Mouse (Mus musculus) thymus, postnatal 10 days (tissue): Measurements from ENCODE around the gene Madcam1.
"Not testable (repeated sequence)": the region's sequence is repeated elsewhere in the genome, so short reads cannot be mapped to it uniquely, and the experiment has no call there.

ENCODE experiments used
- DNase-seq, 2 experiments: peaks; one replicate each; pipeline ENCODE4 v3.0.0; 2021; ENCODE audit warnings: low spot score in 2 of 2

The Madcam1 gene

DNA sequence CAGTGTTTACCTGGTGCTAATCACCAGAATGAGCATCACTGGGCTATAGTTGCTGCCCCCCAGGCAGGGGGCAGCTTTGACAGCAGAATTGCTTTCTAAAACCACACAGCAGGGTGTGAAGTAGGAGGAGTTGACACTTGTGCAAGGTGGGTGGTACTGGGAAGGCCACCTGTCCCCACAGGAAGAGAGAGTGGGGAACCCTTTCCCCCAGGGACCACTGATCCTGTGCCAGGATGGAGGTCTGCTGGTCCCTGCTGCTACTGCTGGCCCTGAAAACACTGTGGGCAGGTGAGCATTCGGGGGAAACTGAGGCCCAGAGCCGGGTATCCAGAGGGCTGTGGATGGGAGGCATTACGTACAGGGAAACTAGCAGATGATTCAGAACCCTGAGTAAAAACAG, 24.8 kb downstream of the Madcam1 start:
- DNase-seq, result no peak

GRCm38 (mm10) chr10:79691986-79692548, 27.7 kb downstream of the Madcam1 start:
- no peak for DNase-seq

DNA sequence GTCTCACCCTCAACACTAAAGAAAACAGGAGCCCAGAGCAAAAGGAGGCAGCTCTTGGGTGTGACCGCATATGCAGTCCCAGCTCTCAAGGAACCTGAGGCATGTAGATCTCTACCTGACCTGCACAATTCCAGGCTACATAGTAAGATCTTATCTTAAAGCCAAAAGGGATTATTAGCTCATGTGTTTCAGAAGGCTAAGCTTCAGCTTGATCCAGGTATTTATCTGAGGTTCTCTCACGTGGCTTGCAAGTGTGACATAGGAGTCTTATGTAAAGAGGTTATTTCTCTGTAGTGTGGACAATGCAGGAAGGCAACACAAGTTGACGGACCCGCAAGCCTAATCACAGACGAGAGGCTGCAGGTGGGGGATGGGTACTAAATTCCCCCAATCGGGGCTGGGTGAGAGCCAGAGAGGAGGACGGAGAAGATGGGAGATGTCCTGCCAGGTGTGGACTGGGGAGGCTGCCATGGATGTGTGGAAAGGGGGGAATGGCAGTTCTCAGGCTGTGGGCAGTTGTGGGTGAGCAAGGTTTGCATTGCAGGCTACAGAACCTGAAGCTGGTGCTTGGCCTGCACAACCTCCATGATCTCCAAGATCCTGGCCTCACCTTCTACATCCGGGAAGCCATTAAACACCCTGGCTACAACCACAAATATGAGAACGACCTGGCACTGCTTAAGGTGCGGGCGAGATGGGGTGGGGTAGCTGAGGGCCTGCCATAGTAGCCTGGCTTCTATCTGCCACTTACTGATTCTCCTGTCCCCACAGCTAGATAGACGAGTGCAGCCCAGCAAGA, 29.4 kb downstream of the Madcam1 start:
- DNase-seq, result no peak

DNA sequence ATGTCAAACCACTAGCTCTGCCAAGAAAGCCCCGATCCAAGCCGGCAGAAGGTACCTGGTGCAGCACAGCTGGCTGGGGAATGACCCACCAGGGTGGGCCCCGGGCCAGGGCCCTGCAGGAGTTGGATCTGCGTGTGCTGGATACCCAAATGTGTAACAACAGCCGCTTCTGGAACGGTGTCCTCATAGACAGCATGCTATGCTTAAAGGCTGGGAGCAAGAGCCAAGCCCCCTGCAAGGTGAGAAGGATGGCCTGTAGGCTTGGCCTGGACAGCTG, 30.0 kb downstream of the Madcam1 start:
- DNase-seq, result no peak

GRCm38 (mm10) chr10:79695231-79696128, 31.1 kb downstream of the Madcam1 start:
- DNase-seq, result peak; percentile 45 to 84

- no peak for DNase-seq
Measured at GRCm38 (mm10) chr10:79696129-79696651, 31.8 kb downstream of the Madcam1 start.

- DNase-seq, result no peak
Measured at GRCm38 (mm10) chr10:79697916-79698315, 33.6 kb downstream of the Madcam1 start.

- DNase-seq, result no peak
Measured at GRCm38 (mm10) chr10:79698459-79698858, 34.1 kb downstream of the Madcam1 start.

DNA sequence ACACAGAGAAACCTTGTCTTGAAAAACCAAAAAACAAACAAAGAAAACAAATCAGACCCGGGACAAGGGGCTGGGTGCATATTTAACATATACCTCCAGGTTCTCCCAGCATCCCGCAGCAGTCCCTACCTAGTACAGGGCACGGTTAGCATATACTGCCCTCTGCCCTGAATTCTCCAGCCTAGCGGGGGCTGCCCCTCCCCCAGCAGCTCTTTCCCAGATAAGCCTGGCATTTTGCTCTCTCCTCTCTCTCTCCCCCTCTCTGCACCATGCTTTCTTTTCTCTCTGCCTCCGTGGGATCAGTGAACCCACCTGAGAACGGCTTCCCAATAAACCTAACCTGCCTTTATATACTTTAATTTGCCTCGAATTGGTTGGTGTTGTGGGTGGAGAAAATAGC, 36.3 kb downstream of the Madcam1 start:
- DNase-seq, result no peak

DNA sequence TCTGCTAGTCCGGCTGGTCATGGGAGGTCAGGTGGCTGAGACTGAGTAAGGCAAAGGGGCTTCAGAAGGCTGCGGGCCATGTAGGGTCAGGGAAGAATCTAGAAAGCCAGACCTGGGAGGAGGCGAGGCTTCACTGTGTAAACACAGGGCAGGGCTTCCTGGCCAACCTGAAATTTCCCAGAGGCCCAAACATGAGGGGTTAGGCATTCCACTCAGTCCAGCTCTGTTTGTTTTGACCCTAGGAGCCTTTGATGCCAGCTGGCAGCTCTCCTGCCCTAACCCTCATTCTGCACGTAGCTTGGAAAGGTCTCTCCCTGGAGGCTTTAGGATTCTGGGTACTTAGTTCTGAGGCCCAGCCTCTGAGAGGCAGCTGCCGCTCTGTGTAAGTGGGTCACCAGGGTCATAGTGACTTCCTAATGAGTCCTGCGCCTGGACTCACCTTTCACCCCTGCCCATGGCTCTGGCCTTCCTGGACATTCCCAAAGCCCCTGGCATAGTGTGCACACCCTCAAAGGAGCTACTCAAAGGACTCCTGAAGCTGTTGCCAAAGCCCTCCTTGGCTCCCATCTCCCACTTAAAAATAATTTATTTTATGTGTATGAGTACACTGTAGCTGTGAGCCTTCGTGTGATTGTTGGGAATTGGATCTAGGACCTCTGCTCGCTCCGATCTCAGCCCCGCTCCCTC, 37.2 kb downstream of the Madcam1 start:
- DNase-seq, result no peak

- not testable (repeated sequence) for DNase-seq
Measured at GRCm38 (mm10) chr10:79702970-79703369, 38.6 kb downstream of the Madcam1 start.

- DNase-seq, result no peak
Measured at GRCm38 (mm10) chr10:79703541-79703940, 39.2 kb downstream of the Madcam1 start.

GRCm38 (mm10) chr10:79704065-79704969, 40.0 kb downstream of the Madcam1 start, which contains the start of gene Bsg:
Bsg (plus strand) TSS chr10:79704491.
- peak; percentile 96 to 97 for DNase-seq

DNA sequence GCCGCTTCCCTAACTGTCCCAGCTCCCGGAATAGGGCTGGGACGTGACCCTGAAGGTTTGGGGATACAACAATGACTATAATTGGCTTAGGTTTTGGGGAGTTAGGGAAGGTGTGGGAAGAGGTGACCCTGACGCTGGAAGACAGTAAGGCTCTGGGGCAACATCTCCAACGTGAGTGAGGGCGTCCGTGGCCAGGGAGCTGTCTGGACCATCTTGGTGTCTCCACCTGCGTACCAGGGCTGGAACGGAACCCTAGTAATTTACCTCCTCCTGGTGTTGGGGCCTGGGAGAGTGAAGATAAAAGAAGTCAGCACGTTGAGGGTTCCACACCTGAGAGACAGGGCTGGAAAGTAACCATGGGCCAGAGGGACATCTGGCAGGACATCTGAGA, 40.6 kb downstream of the Madcam1 start:
- DNase-seq, result no peak

DNA sequence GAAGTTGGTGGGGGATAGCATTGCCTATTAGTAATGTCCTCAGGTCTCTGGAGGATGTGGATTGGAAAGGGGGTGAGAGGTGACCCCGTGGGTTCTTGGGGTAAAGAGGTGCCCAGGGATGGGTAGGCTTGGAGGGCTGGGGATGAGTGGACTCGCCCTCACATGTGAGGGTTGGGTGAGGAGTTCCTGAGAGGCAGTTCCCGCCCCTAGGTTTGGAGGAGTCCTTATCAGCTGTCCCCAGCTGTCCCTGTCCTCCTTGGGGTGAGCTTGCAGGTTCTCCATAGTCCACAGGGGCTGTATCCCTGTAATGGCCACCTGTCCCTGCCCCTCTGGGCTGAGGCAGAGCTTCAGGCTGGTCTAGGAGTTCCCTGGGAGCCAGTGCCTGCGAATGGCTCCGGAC, 41.6 kb downstream of the Madcam1 start:
- DNase-seq, result no peak

DNA sequence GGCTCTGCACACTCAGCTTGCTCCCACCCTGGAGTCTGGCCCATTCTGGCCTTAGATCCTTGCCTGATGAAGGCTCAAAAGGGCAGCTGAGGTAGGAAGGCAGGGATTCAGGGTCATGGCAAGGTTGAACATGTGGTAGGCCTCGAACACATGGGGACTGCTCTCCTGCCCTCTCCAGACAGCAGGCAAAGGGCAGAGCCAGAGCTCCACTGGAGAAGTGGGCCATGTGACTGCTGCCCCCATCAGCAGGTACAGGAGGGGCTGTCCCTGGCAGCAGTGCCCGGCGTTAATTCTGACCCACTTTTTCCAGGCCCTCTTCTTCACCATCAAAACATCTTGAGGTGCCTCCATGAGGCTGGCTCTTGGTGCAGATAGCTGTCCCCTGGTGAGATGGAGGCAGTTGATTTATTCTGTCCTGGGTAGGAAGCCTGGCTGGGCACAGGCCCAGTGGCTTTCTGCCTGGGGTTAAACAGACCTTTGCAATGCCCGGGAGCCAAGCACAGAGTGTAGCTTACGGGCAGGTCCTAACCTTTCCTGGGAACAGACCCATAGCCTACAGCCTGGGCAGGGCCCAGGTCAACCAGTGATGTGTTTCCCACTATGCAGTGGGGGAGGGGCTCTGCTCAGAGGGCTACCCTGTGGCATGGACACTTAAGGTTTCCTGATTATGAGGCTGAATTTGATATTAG, 42.2 kb downstream of the Madcam1 start:
- no peak for DNase-seq

DNA sequence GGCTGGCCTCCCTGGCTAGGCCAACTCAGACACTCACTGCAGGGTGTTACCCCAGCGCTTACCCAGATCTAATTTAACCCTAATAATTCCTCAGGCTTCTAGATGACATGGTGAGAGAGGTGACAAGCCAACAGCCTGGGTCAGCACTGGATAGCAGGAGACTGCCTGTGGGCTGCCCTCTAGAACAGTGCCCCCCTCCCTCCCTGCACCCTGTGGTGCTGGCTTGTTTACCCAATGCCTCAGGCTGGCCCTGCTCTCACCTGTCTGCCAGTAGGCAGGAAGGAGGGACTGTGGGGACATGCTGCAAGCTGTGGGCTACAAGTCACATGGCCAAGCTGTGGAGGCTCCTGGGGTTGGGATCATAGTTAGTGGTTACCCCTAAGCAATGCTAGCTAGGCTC, 42.8 kb downstream of the Madcam1 start:
- no peak for DNase-seq

DNA sequence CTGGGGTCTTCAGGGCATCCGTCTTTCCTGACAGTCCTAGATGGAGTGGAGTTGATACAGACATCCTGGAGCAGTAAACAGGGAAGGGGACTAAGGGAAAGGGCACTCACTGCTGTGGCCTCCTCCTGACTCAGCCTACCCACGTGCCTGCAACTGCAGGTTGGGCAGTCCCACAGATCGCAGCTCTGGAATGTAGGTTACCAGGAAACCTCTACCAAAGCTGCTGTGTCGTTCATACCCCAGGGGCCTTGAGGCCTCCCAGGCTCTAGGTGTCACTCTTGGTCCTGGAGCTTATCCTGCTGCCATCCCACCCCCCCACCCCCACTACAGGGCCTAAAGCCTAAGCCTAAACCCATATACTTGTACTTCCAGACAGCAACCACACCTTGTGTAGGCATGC, 43.4 kb downstream of the Madcam1 start:
- DNase-seq, result no peak

DNA sequence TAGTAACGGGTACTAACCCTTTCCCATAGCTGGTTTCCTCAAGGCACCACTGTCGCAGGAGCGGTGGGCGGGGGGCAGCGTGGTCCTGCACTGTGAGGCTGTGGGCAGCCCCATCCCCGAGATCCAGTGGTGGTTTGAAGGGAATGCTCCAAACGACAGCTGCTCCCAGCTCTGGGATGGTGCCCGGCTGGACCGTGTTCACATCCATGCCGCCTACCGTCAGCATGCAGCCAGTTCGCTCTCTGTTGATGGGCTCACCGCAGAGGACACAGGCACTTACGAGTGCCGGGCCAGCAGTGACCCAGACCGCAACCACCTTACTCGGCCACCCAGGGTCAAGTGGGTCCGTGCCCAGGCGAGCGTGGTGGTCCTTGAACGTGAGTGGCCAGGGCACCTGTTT, 44.3 kb downstream of the Madcam1 start:
- DNase-seq, result no peak

- no peak for DNase-seq
Measured at GRCm38 (mm10) chr10:79709307-79709706, 44.9 kb downstream of the Madcam1 start.
